Mouse (Mus musculus): ENCODE measurements around the gene Dlx2. TPM values are rescaled to one million over a fixed set of nuclear protein-coding genes. Genes with fewer than 3 reads are reported as not detected.

Dlx2 gene
- polyA plus RNA-seq, 1 experiment from 2014 or later: 0.05 TPM

DNA sequence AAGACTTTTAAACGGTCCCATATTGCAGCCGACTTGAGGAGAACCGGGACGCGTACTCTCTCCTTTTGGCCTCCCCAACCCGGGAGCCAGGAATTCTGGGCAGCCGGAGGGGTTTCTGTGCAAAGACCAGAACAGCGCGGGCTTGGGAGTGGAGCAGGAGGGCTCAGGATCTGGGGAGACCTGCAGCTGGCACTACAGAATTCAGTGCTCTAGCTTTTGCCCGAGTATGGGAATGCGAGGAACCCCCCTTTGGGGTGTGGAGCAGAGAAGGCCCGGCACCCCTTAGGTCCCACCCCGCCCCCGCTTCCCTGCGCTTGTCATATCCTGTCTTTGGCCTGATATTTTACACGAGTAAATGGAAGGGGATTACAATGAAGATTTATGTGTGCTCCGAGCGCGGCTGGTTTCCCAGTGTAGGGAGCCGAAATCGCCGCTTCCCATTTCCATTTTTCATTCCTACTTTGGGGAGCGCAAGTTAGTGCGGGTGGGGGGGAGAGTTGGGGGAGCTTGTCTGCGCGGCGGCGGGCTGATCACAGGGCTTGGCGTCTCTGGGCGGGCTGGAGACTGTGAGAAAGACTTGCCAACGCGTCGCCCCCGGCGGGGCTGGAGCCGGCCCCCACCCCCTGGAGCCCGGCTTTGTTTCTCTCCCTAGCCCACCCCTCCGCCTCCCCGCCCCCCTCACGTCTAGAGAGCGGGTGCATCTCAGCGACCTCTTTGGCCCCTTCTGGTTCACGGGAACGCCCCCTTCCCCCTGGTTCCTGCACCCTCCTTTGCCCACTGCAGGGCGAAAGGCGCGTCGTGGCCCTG lies 5.7 kb downstream of the Dlx2 start:
- DNase-seq (ENCODE audit: low spot score): peak; percentile 8

DNA sequence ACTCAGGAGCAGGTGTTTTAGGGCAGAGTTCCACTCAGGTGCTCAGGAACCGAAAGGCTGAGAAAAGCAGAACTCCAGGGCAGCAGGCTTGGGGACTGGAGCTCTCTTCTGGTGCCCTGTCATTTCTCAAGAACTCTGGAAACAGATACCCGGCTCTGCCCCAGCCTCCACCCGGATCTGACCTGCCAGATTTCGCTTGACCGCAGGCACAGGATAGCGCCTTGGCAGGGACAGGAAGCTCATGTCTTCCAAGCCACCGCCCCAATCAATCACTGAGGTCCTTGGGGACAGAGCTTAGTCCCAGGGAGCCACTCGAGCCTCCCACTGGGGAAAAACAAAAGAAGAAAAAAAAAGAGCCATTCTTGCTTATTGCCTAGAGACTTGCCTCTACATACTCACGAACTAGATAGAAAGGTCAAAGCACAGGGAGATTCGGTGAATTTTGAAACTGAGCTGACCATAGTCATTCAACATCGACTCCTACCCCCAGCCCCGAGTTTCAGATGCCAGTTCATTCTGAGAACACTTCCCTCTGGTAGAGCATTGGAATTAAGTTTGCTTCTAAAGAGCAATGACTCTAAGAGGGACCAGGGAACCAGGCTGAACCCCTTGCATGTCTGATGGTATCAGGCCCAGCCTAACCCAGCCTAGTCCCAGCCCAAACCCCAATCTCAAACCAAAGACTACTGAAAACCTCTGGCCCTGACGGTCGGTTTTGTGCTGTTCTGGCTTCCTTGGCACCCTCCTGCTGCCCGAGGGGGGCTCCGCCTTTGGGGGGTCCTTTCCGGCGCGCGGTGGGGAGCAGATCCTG lies 12.1 kb downstream of the Dlx2 start:
- DNase-seq (ENCODE audit: low spot score): no peak

DNA sequence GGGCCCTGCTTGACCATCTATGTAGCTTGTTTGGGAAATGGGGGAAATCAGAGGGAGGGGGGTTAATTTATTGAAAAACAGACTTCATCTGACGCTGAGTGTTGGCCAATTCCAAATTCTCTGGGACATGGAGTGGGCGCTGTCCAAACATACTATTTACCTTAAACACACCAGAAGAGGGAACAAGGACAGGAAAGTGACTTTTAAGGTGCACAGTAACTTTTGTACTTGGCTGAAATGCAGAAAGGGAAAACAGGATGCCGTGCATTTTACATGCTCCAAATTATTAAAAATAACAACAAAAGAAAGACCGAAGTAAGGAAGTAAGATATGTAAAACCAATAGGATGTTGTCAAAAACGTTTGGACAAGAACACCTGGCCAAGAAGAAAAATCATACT lies 13.5 kb downstream of the Dlx2 start:
- no peak for DNase-seq (ENCODE audit: low spot score)

DNA sequence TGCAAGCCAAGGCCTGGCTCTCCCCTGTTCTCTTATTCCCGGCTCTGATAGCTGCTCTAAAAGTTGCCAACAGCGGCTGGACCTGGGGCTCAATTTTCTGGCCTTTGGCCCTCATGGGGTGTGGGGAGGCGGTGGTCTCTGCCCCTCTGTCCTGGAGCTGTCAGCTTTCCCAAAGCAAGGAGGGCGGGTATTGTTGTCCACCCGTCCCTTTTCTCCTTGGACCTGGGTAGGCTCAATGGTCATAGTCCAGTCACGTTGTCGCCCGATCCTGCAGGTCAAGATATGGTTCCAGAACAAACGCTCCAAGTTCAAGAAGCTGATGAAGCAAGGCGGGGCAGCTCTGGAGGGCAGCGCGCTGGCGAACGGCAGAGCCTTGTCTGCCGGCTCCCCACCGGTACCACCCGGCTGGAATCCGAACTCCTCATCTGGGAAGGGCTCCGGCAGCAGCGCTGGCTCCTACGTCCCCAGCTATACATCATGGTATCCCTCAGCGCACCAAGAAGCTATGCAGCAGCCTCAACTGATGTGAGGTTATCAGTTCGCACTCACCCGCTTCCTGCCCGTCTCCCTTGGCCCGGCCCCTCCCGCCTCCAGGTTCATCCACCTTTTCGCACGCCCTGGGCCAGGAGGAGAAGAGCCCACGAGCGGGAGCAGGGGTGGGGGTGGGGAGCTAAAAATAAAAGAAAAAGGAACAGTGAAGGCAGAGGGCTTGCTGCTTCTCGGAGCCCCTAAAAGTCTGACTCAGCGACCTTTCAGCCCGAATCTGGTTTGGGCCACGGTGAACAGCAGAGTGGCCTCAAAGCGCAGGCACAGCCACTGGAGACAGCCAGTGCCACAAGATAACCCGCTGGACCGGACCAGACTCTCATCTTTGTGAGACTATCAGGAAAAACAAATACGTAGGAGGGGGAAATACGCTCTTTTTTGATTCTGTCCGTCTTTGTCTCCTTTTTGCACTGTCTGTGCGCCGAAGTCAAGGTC lies 14.3 kb downstream of the Dlx2 start:
- no peak for DNase-seq (ENCODE audit: low spot score)

DNA sequence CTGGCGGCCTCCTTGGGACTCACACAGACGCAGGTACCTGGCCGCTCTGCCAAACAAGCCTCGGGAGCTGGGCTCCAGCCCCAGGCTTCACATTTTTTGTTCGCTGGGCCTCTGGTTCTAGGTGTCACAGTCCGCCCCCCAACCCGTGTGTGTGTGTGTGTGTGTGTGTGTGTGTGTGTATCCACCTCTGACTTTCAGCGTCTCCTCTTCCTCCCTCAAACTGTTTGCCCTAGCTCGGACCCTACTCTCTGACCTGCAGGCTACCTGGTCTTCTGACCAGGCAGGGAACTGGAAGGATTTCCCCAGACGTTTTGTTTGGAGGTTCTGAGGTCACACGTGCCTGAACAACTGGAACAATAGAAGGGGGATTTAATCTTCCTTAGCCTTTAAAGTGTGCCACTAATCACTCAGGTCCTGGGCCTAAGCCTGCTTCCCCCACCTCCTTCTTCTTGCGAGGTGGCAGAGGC lies 15.4 kb downstream of the Dlx2 start:
- DNase-seq (ENCODE audit: low spot score): no peak

DNA sequence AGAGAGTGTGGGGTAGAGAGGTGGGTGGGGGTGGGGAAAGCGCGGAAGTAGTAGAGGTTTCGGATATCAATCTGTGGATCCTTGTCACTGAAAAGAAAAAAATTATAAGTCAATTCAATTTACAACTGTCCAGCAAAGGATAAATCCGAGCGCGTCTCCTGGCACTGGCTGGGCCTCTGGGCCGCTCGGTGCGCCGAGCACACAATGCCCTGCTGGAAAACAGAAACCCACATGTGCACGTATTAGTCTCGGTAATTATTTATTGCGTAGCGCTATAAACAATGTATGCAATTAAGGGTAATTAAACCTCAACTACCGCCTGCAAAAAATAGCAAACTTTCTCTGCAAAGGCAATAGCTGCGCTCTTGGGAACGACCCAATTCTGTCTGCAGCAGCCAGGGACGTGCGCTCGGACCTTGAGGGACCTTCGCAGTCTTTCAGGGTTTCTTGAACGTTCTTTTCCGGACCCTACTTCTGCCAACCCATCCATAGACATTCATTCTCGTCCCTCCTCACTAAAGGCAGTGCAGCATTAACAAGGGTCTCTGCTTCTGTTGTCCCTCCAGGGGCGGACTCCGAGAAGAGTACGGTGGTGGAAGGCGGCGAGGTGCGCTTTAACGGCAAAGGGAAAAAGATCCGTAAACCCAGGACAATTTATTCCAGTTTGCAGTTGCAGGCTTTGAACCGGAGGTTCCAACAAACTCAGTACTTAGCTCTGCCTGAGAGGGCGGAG lies 16.0 kb downstream of the Dlx2 start:
- DNase-seq (ENCODE audit: low spot score): no peak

DNA sequence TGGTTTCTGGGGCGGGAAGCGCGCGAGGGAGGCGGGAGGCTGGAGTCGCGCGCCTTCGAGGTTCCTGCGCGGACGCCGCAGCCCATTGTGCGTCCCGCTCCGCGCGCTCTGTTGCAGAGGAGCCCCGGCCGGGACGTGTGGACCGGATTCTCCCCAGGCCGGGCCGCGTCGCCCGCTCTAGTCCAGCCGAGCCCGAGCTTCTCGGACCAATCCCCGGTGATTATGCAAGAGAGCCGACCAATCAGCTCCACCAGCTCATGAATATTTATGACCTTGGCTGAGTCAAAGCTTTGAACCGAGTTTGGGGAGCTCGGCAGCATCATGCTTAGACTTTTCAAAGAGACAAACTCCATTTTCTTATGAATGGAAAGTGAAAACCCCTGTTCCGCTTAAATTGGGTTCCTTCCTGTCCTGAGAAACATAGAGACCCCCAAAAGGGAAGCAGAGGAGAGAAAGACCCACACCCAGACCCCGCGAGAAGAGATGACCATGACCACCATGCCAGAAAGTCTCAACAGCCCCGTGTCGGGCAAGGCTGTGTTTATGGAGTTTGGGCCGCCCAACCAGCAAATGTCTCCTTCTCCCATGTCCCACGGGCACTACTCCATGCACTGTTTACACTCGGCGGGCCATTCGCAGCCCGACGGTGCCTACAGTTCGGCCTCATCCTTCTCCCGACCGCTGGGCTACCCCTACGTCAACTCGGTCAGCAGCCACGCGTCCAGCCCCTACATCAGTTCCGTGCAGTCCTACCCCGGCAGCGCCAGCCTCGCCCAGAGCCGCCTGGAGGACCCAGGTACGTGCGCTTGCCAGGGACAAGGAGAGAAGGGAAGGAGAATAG lies 16.8 kb downstream of the Dlx2 start:
- peak; percentile 83 for DNase-seq (ENCODE audit: low spot score)

DNA sequence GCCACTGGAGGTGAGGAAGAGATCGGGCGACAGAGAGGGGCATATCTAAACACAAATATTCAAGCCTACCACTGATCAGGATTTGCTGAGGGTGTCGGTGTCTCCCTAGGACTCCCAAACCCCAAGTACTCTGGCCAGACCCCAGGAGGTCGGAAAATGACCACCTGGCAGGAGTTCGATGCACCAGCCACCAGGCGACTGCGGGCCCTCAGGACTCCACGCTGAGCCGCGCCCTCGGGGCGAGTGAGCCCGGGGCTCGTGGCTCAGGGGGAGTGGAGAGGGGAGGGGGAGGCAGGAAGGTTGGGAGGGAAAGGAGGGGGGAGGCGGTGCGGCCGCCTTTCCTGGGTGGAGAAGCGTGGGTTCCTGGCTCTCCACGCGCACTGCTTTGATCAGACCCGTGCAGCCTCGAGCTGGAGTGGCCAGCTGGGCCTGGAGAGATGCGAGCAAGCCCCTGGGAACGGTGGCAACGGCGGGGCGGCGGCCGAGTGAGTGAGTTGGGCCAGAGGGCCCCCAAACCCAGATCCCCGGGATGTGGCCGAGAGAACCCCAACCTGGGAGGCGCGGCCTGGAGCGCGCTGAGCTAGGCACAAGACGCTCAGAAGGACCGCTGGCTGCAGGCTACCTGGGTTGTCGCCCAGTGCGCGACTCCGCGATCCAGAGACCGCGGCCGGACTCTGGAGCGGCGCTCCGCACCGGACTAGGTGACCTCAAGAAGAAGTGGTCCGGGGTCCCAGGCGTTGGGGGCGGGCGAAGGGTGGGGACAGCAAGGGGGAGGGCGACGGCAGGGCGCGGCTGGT lies 17.6 kb downstream of the Dlx2 start:
- peak; percentile 27 for DNase-seq (ENCODE audit: low spot score)

DNA sequence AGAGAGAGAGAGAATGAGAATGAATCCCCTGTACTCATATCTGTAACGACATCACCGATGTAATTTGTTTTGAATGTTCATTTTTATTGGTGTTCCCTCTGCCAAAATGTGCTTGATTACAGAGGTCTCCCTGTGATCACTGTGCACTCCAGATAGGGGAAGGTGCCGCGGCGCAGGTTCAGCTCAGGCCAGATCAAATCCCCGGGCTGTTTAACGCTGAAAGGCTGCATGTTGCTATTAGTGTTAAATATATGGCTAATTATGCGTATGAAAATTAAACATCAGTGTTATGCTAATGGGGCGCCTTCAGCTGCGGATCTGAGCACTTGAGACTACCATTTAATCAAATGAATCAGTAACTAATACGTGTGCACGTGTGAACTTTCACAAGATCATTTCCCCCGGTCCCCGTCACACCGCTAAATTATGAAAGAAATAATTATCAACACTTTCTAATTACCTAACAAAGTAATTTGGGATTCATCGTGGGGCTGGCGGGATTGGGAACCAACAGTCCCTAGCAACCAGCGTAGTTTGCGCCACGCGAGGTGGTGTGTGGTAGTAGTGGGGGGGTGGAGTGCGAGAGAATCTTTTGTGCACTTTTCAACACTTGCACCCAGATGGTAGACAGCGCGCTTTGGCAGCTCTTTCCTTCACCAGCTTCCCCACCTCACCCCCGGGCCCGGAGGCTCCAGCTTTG lies 18.4 kb downstream of the Dlx2 start, which contains the start of gene Dlx1:
Gene Dlx1, plus strand, starts transcription at position 100 of the 700 bp plus-strand sequence.
- DNase-seq (ENCODE audit: low spot score): peak; percentile 22

DNA sequence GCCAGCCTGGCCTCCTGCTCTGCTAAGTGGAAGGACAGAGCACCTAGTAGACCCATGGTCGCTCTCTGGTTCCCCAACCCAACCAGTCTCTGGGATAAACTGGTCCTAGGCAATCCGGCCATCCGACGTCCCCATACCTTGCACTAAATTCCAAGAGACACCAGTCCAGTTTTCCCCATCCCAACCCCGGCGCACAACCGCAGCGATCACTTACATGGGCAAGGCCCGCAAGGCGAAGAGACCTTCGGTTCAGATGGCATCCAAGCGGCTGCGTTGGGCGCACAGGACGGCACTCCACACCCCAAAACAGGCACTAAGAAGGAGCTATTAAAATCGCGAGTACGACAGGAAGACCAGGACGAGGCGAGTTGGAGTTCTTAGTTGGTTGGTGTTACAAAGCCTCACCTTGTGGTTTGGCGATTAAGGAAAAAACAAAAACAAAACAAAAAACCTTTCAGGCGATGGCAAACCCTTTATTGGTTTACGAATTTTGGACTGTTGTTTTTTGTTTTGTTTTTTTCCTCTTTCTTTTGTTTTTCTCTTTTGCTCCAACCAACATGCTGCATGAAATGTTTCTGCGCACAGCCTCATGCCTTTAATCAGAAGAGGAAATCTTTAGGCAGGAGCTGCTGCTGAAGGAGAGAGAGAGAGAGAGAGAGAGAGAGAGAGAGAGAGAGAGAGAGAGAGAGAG lies 19.1 kb downstream of the Dlx2 start:
- DNase-seq (ENCODE audit: low spot score): no peak

DNA sequence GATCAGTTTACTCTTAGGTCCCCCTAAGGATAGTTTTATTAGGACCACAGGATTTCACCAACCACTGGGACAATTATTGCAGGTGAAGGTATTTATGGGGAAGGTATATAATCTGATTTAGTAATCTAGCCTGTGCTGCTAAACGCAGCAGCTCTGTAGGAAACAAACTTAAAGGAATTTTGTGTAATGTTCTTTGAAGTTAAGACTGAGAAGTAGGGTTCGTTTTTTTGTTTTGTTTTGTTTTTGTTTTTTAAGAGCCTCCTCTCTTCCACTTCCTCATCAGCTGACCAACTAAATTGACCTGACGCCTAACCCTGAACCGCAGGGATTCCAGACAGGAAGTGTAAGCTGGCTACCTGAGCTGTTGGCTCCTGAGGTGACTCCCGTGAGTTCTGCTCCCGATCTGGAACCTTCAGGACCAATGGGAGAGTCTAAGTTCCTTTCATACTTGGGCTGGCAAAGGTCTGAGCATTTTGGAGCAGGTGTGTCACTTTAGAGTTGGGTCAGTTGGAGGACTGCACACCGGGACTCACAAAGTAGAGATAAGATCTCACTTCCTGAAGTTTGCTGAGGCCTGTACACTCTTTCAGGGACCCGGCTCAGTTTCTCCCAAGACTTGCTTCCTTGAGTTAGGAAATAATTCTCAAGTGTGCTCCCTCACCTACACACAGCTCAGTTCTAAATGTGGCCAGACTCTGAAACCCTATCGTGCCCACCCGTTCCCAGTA lies 19.8 kb downstream of the Dlx2 start:
- no peak for DNase-seq (ENCODE audit: low spot score)

DNA sequence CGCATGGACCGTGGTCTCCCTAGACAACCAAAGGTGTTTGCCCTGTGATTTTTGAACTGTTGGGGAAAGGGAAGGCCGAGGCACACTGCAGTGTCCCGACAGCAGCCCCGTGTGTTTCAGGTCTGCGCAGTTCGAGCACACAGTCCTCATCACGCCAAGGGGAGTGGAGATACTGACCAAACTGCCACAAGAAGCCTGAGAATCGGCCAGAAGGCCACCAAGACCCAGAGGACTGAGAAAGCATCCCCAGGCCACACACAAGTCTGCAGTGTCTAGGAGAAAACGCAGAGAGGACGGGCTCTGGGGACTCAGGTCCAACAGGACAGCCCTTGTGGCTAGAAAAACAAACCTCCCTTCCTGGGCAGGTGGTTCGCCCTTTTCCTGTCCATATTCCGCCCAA lies 21.8 kb downstream of the Dlx2 start:
- no peak for DNase-seq (ENCODE audit: low spot score)

DNA sequence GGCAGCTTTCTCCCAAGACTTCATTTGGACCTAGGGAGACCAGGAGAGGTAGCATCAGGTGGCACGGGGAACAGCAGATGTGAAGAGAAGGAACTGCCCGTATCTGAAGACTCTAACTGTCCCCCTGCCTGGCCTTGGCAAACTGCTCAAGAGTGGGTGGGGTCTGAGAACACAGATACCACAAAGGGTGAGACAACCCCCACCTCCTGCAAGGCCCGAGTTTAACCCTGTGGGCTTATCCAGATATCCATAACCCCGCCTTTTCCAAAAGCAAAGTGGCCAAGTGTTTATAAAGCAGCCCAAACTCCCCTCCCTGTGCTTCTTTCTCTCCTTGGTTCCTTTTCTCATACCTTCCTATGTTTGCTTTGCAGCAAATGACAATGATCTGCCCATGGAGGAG lies 23.1 kb downstream of the Dlx2 start:
- peak; percentile 22 for DNase-seq (ENCODE audit: low spot score)

DNA sequence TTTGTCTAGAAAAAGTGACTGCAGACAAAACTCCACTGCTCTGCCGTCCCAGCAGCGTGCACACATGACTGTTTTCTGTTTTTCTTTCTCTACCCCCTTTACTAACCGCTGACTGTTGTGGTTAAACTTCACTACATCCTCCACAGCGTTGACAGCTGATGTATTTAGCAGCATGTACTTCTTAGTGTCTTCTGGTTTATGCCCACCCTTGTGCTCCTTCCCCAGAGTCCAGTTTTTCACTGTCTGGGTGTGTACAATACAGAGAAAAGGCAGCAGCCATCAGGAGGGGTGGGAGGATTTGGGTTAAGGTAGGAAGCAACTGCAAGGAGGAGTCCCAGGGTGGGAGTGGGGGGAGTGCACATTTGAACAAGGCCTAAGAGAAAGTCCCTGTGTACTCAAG lies 23.7 kb downstream of the Dlx2 start:
- peak; percentile 83 for DNase-seq (ENCODE audit: low spot score)

DNA sequence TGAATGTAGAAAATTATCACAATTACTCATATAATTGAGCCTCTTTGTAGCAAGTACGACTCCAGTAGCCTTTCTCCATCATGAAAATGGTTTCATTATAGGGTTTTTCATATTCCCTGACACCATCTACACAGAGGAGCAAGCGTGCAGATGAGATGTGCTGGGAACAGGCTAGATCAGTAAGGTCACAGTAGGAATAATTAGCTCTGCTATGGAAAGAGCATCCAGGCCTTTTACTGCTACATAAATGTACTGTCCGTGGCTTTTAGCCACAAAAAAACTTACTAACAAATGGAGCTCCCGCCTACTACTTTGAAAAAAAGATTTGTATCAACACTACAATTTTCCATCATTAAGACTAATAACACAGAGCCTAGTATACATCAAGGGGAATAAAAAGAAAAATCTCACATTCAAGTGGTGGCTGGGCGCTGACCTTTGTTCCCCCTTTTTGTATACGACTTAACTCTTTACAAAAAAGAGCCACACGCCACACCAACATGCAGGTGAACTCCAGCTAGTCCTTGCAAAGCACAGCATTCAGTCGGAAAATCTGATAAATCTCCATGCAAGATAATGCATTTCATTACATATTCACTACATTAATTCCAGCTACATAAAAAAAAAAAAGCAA lies 29.0 kb downstream of the Dlx2 start:
- no peak for DNase-seq (ENCODE audit: low spot score)

DNA sequence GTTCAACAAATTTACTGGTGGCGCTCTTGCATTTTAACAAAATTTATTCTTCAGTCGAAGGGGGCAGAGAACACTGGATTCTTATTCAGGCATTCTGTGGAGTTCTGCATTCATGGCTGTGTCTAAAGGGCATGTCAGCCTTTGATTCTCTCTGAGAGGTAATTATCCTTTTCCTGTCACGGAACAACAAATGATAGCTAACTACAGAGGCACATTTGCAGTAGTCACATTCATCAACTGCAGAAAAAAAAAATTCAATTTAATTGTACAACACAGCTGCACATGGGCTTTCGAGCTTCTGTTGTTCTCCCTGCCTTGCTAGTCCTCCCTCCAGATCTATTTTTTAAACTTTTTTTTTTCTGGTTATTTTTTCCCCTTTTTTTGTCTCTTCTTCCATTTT lies 29.6 kb downstream of the Dlx2 start:
- no peak for DNase-seq (ENCODE audit: low spot score)
